Mouse (Mus musculus) intestine, embryonic 14.5 days (tissue): Measurements from ENCODE around the gene Mpdu1. TPM values are rescaled to one million over a fixed set of nuclear protein-coding genes. Genes with fewer than 3 reads are reported as not detected.
"Not testable (repeated sequence)": the region's sequence is repeated elsewhere in the genome, so short reads cannot be mapped to it uniquely, and the experiment has no call there.

ENCODE experiments used
- ATAC-seq: fragments of 200-750 bp; cut with Nextera tagmentation; replicated peaks from 2 replicates; pipeline ENCODE4 v1.8.0; 2017; ENCODE audit warnings: low read depth, moderate number of reproducible peaks, moderate TSS enrichment, moderate library complexity; ENCODE audit not compliant: low FRiP score, low TSS enrichment
- DNase-seq: peaks from one replicate; pipeline ENCODE4 v3.0.0-alpha.2; 2018; ENCODE audit warnings: low spot score
- H3K27ac ChIP-seq: fragments of 300-500 bp; sonication (generic); 2 replicates; pipeline ENCODE4 v1.5.1; 2014; ENCODE audit warnings: low read depth, mild to moderate bottlenecking, control low read depth
- H3K27me3 ChIP-seq: fragments of 300-500 bp; sonication (generic); replicated peaks from 2 replicates; pipeline ENCODE4 v1.6.1; 2014; ENCODE audit warnings: low read length, control low read depth; ENCODE audit not compliant: control insufficient read depth, insufficient read depth
- H3K36me3 ChIP-seq: fragments of 300-500 bp; sonication (generic); 2 replicates; pipeline ENCODE4 v1.6.1; 2014; ENCODE audit warnings: low read length, control low read depth; ENCODE audit not compliant: control insufficient read depth, insufficient read depth
- H3K4me1 ChIP-seq: fragments of 300-500 bp; sonication (generic); replicated peaks from 2 replicates; pipeline ENCODE4 v1.6.1; 2014; ENCODE audit warnings: low read length, control low read depth, mixed read lengths; ENCODE audit not compliant: control insufficient read depth, insufficient read depth
- H3K4me2 ChIP-seq: fragments of 300-500 bp; sonication (generic); 2 replicates; pipeline ENCODE4 v1.6.1; 2014; ENCODE audit warnings: low read length
- H3K4me3 ChIP-seq: fragments of 300-500 bp; sonication (generic); 2 replicates; pipeline ENCODE4 v1.5.1; 2014; ENCODE audit warnings: low read depth, low read length, control low read depth, mixed read lengths
- H3K9ac ChIP-seq: fragments of 300-500 bp; sonication (generic); 2 replicates; pipeline ENCODE4 v1.6.1; 2014; ENCODE audit warnings: mild to moderate bottlenecking, low read length
- H3K9me3 ChIP-seq: fragments of 300-500 bp; sonication (generic); 2 replicates; pipeline ENCODE4 v1.6.1; 2016; ENCODE audit warnings: low read length, control low read depth; ENCODE audit not compliant: control insufficient read depth
- WGBS: fragments of 180-500 bp; shearing (Covaris S2); extraction: QIAGEN DNeasy Blood & Tissue Kit; methylation state at CpG from one replicate; pipeline ENCODE4 v1.1.7; 2014; 5-methylcytosine and 5-hydroxymethylcytosine counted together
- polyA plus RNA-seq: library from polyadenylated mRNA; unstranded; fragments of >200 nt; fragmentation: Nextera tagmentation; extraction: Ambion mirVana; gene quantifications from 2 replicates; pipeline ENCODE4 v1.2.1, GENCODE M21; 2014

Gene Mpdu1
- polyA plus RNA-seq, 1 experiment from 2014 or later = 39.3 TPM

- H3K27me3 ChIP-seq = no peaks in the 10 kb centered on the region
- DNase-seq (no peak), ATAC-seq (no peak)
- H3K36me3 ChIP-seq = peaks cover 84% of the 10 kb centered on the region
- no peak overlapping the region for H3K9ac ChIP-seq
- H3K4me1 ChIP-seq = peaks cover 6% of the 10 kb centered on the region; the same call in 1 of the 2 replicates
- 69% methylated on average over 5 of the region's 5 CpGs for WGBS
- no peak overlapping the region for H3K27ac ChIP-seq
- no peaks in the 10 kb centered on the region for H3K9me3 ChIP-seq
- H3K4me3 ChIP-seq = no peak overlapping the region
- H3K4me2 ChIP-seq = no peak overlapping the region
Observed at GRCm38 (mm10) chr11:69653399-69653798, 9.0 kb downstream of the Mpdu1 start.

- Histone ChIP-seq H3K4me3 (no peak overlapping the region), H3K27me3 (no peaks in the 10 kb centered on the region), H3K27ac (no peak overlapping the region), H3K4me1 (no peaks in the 10 kb centered on the region), H3K36me3 (peaks cover 96% of the 10 kb centered on the region), H3K4me2 (no peak overlapping the region), H3K9ac (no peak overlapping the region), H3K9me3 (no peaks in the 10 kb centered on the region)
- WGBS = 89% methylated on average over 5 of the region's 5 CpGs
- no peak for ATAC-seq
- DNase-seq = no peak
Observed at GRCm38 (mm10) chr11:69645860-69646259, 16.6 kb downstream of the Mpdu1 start.

- Histone ChIP-seq H3K9ac (no peak overlapping the region), H3K9me3 (no peaks in the 10 kb centered on the region), H3K4me2 (peak overlapping the region; percentile 84), H3K36me3 (peaks cover 25% of the 10 kb centered on the region), H3K4me1 (peaks cover 24% of the 10 kb centered on the region), H3K27me3 (no peaks in the 10 kb centered on the region), H3K27ac (no peak overlapping the region), H3K4me3 (no peak overlapping the region)
- ATAC-seq (no peak), DNase-seq (no peak)
- WGBS = 77% methylated on average over 3 of the region's 3 CpGs
Observed at GRCm38 (mm10) chr11:69635471-69635870, 27.0 kb downstream of the Mpdu1 start.

GRCm38 (mm10) chr11:69633128-69633866 is 29.1 kb downstream of the Mpdu1 start:
- peaks cover 24% of the 10 kb centered on the region for H3K4me1 ChIP-seq
- peak overlapping the region; percentile 93 for H3K27ac ChIP-seq
- H3K36me3 ChIP-seq = peaks cover 7% of the 10 kb centered on the region; the same call in 1 of the 2 replicates
- H3K4me3 ChIP-seq = peak overlapping the region; percentile 88
- ATAC-seq (peak; percentile 77), DNase-seq (no peak)
- WGBS = 0% methylated on average over 38 of the region's 50 CpGs
- H3K27me3 ChIP-seq = no peaks in the 10 kb centered on the region
- H3K9ac ChIP-seq = peak overlapping the region; percentile 94
- H3K9me3 ChIP-seq = no peaks in the 10 kb centered on the region
- peak overlapping the region; percentile 84 for H3K4me2 ChIP-seq

- H3K9me3 ChIP-seq = no peaks in the 10 kb centered on the region
- WGBS = under 1% methylated on average over 52 of the region's 56 CpGs
Observed at GRCm38 (mm10) chr11:69632284-69633089, 30.0 kb downstream of the Mpdu1 start, which contains the start of gene Fxr2. Gene Fxr2, plus strand, starts transcription at chr11:69632990.

GRCm38 (mm10) chr11:69629802-69630201 is 32.6 kb downstream of the Mpdu1 start:
- DNase-seq = no peak
- no peak overlapping the region for H3K27ac ChIP-seq
- no peak overlapping the region for H3K9ac ChIP-seq
- H3K36me3 ChIP-seq = no peaks in the 10 kb centered on the region
- peaks cover 14% of the 10 kb centered on the region for H3K4me1 ChIP-seq
- ATAC-seq = no peak
- no peak overlapping the region for H3K4me2 ChIP-seq
- no peaks in the 10 kb centered on the region for H3K27me3 ChIP-seq
- no peaks in the 10 kb centered on the region for H3K9me3 ChIP-seq
- H3K4me3 ChIP-seq = no peak overlapping the region
- 81% methylated on average over 1 of the region's 1 CpGs for WGBS

More at GRCm38 (mm10) chr11:69632284-69633089, 30.0 kb downstream of the Mpdu1 start, which contains the start of gene Fxr2:
- ATAC-seq (peak; percentile 97), DNase-seq (peak; percentile 100)
- H3K4me1 ChIP-seq = peaks cover 24% of the 10 kb centered on the region
- H3K4me2 ChIP-seq = peak within 1 kb of the TSS; percentile 84
- H3K36me3 ChIP-seq = peaks cover 3% of the 10 kb centered on the region; the same call in 1 of the 2 replicates
- peak within 1 kb of the TSS; percentile 88 for H3K4me3 ChIP-seq
- no peaks in the 10 kb centered on the region for H3K27me3 ChIP-seq
- H3K27ac ChIP-seq = peak within 1 kb of the TSS; percentile 93
- peak within 1 kb of the TSS; percentile 94 for H3K9ac ChIP-seq

- no peaks in the 10 kb centered on the region for H3K36me3 ChIP-seq
- no peak overlapping the region for H3K27ac ChIP-seq
- WGBS = 36% methylated on average over 6 of the region's 6 CpGs
- ATAC-seq (no peak), DNase-seq (peak; percentile 92)
- H3K4me1 ChIP-seq = peaks cover 3% of the 10 kb centered on the region; the same call in 1 of the 2 replicates
- no peak overlapping the region for H3K9ac ChIP-seq
- H3K27me3 ChIP-seq = no peaks in the 10 kb centered on the region
- no peaks in the 10 kb centered on the region for H3K9me3 ChIP-seq
- H3K4me2 ChIP-seq = no peak overlapping the region
- H3K4me3 ChIP-seq = no peak overlapping the region
Observed at GRCm38 (mm10) chr11:69628286-69628685, 34.2 kb downstream of the Mpdu1 start.

- not testable (repeated sequence) for ATAC-seq, H3K27me3 ChIP-seq, H3K9ac ChIP-seq, H3K36me3 ChIP-seq, DNase-seq, H3K4me1 ChIP-seq, H3K4me2 ChIP-seq, H3K9me3 ChIP-seq, H3K27ac ChIP-seq, H3K4me3 ChIP-seq
- 74% methylated on average over 2 of the region's 2 CpGs for WGBS
Observed at GRCm38 (mm10) chr11:69624339-69624738, 38.1 kb downstream of the Mpdu1 start.
